Mouse (Mus musculus): ENCODE measurements around the gene Akap7.
"Not testable (repeated sequence)": the region's sequence is repeated elsewhere in the genome, so short reads cannot be mapped to it uniquely, and the experiment has no call there.

The Akap7 gene

DNA sequence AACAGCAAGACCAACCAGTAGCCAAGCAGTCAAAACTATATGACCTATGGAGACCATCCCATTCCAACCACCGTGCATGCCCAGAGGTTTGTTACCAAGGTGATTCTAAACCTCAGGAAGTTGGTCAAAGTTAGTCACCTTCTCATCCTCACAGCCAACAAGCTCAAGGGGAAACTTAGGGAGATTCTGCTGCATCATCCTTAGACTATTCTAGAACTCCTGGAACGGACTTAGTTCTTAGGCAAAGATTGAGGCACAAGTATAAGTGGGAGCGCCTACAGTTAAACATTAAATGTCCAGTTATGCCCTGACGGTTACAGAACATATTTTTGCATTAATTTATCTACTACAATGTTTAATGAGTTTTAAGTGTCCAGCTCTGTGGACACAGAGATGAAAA lies 54.7 kb downstream of the Akap7 start:
- no peak for DNase-seq

DNA sequence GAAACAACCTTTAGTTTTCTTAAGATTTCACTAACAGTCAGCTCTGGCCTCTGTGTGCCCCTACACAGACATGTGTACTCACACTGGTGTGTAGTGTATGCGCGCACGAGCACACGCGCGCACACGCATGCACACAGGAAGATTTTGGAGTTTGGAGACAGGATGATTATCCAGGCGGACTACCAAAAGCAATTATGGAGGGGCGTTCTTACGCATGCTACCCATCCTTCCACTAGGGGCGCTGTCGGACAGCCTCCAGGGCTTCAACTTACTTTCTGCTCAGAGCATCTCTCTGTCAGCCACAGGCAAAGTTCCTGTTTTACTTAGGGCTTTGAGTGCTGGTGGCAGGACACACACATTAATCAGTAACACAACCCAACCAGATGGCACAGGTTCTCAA lies 57.6 kb downstream of the Akap7 start:
- peak; percentile 79 to 84 for DNase-seq

DNA sequence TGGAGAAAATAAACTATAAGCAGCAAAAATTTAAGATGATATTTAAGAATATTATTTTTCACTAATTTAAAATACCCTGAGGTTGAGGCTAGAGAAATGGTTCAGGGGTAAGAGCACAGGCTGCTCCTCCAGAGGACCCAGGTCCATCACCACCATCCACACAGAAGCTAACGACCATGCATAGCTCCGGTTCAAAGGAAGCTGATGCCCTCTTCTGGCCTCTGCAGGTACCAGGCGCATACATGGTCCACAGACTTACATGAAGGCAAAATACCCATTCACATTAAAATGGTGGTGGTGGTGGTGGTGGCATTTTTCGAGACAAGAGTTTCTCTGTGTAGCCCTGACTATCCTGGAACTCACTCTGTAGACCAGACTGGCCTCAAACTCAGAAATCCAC lies 61.5 kb downstream of the Akap7 start:
- DNase-seq = no peak

DNA sequence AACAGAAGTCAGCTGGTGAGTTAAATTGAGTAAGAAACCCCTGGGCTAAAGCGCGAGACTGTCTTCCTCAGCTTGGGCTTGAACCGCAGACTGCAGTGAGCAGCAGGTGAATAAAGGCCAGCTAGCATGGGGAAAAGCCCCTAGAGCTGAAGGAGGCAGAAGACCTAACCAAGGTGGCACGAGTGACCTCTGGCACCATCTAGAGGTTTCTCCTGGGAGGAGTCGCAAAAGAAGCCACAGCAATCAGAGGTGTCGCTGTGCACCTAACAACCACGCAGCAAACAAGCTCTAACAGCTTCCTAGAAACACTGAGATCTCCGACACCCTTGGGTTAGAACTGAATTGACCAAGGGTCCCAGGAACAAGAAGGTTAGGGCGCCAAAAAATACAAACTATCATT lies 68.5 kb downstream of the Akap7 start:
- peak; percentile 54 to 60 for DNase-seq

DNA sequence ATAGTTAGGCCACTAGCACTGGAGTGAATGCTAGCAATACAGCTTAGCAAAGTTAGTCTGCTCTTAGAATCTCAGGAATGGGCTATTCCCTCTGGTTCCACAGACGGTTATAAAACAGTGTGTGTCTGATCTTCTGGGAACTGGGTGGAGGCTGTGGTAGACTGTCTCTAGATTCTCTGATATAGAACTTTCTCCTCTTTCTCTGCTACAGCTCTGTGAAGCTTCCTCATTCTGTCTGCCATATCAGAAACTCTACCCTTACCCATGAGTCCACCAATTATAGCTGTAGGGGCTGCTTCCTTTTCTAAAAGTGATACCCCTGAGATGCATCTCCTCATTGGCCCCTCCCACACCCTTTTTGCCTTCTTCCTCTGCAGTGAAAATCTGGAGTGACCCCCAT lies 73.6 kb downstream of the Akap7 start:
- no peak for DNase-seq

DNA sequence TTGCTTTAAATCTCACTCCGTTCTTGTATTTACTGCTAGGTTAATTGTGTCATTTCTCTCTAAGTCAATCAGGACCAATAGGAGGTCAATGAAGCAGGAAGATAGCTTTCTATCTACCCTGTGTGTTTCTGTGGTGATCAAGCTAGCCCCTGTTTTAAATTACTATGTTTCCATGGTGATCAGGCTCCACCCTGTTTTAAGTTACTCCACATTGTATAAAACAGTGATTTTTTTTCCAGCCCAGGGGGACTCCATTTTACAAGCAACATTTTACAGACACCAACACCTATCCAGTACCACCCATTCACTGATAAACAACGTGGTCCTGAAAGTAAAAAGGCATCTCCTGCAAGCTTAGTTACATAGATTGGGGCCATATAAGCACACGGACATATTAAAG lies 75.0 kb downstream of the Akap7 start:
- no peak for DNase-seq

DNA sequence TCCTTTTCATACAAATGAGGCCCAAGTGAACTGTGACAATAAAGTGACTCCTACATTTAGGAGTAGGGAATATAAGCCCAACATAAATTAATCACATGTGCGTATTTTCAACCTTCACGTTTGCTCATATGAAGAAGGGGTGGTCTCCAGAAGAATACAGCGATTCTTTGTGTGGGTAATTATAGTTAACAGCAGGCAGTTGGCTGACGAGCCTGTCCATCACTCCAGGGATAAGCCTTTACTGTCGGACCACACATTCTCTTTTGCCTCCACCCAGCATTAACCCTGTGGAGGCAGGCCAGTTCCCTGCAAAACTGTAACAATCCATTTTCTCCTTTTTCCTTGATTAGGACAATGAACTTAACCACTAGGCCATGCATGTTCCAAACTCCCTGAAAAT lies 76.3 kb downstream of the Akap7 start:
- no peak for DNase-seq

DNA sequence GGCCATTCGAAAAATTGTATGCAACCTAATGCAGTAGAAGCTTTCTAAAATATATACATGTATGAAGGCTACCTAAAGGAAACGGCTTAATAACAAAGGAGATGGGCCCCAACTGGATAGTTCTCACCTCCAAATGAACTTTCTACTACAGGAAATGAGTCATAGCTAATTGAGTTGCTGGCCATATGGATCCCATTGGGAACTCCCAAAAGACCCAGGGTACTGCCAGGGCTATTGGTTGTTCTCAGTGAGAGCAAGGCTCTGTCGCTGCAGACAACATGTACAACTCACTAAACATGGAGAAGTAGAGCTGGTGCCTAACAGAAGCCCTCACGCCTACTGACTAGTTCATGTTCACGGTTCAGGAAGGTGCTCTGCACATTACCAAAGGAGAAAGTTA lies 83.3 kb downstream of the Akap7 start:
- DNase-seq = no peak

DNA sequence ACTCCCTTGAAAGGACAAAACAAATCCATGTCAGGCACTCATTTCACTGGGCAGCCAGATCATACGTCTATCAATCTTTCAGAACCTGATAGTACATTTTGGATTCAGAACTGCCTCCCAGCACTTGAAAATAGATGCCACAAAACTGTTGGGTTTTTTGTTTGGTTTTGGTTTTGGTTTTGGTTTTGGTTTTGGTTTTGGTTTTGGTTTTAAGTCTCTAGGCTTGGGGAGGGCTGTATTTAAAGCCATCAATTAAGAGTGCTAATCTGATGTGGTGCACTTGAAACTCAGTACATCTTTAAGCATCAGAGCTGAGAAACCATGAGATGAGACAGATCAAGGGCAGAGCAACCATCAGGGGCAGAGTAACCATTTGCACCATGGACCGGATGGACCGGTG lies 86.9 kb downstream of the Akap7 start:
- no peak for DNase-seq

DNA sequence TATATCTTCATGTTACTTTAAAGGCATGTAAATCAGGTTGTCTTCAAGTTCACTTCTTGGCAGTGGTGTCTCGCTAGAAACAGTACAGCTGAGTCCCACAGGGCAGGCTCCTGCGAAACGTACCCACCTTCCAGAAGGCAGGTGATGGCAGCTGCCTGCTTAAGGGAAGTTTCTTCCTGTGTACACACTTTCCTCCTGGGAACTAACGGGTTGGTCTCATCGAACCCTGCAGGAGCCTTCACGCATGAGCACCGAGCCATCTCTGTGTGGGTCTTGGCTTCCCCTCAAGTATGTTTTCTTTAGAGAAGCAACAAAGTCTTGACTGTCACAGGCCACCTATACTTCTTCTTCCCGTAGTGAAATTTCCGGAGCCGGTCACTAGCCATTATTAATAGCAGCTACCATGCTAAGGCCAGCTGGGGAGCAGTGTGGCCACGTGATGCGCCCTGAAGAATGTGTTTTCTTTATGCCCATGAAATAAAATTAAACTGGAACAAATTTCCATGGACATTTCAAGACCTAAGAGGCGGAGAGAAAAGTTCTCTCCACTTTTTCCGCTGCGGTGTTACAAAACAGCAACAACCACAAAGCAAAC lies 87.7 kb downstream of the Akap7 start:
- DNase-seq = no peak

DNA sequence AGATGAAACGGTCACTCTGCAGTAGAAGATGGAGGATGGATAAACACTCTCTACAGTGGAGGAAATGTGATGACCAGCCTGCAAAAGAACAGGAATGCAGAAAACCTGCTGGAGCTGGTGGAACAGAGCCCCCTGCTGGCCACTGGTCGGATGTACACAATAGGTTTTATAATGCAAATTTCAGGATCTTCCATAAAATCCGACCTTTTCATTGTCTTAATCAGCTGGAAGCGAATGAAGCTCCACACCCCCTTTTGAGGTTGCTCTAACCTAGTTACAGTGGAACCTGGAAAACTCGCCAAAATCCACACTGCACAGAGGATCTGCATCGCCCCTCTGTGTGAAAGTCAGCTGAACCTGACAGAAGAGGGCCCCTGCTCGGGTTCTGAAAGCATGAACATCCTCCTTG lies 88.4 kb downstream of the Akap7 start:
- peak; percentile 83 for DNase-seq

DNA sequence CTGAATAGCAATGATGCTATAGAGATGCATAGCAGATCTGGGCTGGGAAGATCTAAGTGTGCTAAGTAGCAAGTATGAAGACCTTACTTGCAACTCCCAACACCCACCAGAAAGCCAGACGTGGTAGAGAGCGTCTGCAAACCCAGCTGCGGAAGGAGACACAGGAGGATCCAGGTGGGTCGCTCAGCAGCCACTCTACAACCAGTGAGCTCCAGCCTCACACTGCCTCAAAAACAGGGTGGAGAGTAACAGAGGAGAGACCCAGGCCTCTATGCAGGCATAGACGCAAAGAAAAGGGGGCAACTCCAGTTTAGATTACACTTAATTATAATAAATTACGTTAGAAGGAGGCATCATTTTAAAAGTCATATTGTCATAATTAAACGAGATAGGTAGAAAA lies 88.9 kb downstream of the Akap7 start:
- DNase-seq = no peak

DNA sequence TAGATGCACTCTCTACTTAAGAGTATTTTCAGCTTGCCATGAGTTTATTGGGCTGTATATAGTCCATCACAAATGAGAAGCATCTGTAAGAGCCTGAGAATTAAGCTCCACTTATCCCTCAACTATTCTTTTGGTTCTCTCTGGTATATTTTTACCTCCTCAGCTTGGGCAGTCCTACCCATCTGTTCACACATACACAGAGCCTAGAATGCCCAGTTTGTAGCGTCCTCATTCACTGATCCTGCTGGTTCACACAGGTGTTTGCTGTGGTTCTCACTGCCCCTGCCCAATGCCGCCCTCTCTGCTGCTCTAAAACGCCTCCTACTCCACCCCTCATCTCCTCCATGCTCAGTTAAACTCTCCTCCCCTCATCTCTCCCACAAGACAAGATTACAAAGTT lies 91.7 kb downstream of the Akap7 start:
- DNase-seq = no peak

DNA sequence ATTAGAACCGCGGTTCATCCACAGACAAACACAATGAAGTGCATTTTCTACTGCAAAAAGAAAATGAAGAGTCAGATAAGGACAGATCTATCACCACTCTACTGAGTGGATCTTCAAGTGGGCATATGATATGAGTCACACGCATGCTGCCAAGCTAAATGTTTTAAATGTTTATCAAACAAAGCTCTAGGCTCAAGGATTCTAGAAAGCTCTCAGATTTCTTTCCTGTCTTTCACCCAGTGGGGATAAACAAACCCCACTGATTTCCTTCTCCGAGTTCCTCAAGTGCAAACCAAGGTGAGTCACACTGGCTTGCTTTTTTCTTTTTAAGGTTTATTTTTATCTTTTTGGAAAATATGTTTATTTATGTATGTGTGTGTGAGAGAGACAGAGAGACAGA lies 94.0 kb downstream of the Akap7 start:
- DNase-seq = no peak

DNA sequence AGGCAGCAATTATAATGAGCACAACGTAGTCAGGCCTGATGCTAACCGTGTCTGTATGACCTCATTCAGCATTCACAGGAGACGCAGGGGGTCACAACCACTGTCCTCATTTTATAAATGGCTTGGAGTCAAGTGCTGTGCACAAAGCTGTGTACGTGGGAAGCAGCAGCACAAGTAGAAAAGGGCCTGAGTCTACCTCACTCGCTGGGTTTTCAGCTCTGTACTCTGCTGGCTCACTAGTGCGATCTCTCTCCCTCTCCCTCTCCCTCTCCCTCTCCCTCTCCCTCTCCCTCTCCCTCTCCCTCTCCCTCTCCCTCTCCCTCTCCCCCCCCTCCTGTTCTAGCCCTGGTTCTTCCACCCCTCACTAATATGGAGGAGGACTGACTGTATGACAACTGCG lies 99.1 kb downstream of the Akap7 start:
- DNase-seq = no peak

DNA sequence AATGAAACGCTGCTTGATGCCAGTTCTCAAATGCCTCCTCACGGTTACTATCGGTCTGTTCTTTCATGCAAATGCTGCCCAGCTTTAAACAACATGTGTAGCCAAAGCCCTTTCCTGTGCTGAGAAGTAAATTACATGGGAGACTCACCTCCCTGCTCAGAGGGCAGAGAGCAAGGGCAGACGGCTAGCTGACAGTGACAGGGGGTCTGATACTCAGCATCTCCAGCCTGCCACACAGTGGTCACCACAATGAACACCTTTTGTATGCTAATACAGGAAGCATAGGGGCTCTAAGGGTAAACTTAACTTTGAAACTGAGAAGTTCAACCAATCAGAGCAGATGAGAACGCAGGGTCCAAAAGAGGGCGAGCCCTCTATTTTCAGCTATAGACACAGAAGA lies 99.8 kb downstream of the Akap7 start:
- peak in 1 of 2 experiments; percentile 17 for DNase-seq

DNA sequence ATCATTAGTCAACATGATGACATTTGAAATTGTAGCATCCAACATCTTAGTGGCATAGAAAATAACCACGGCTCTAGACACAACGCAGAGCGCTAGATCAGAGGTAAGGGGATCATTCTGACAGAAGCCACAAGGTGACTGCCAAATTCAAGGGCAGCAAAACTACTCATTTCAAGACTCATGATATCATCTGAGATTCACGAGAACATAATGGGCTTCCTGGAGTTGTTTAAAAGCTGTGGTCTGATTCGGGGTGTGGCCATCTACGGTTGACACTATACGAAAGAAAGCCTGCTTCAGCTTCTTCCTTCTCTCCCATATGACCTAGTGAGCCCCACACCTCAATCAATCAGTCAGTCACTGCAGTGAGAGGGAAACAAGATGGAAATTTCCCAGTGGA lies 107.0 kb downstream of the Akap7 start:
- DNase-seq = no peak

DNA sequence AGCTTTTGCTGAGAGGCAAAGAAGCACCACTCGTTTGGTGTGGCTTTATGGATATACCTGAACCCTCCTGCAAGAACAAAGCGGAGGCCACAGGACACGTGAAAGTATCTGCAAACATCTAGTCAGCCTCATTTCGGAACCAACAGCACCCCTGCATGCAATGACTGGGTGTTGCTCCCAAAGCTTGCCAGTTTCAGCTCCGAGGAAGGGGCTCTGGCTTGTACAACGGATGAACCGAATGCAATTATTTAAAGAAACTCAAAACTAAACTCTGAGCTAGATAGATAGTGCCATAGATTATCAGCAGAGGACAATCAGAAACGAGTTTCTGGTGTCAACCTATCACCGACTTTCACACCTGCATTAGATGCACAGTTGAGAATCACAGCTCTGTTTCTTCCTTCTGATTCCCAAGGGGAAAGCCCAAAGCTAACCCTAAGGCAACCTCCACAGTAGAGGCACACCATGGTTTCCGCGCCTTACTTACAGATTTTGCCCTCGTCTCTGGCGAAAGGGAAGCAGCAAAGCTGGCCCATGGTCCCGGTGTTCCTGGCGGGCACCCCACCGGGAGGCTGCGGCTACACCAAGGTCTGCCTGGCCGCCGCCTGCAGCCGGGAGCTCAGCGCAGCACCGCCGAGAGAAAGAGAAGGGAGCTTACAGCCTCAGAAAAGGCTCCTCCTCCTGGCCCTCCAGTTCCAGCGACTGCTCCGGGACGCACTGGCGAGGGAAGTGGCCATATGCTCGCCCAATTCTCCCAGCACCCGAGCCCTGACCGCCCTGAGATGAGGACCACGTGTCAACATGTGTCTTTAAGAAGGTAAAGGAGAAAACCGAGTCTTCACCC lies 107.9 kb downstream of the Akap7 start:
- DNase-seq = peak; percentile 60 to 71

DNA sequence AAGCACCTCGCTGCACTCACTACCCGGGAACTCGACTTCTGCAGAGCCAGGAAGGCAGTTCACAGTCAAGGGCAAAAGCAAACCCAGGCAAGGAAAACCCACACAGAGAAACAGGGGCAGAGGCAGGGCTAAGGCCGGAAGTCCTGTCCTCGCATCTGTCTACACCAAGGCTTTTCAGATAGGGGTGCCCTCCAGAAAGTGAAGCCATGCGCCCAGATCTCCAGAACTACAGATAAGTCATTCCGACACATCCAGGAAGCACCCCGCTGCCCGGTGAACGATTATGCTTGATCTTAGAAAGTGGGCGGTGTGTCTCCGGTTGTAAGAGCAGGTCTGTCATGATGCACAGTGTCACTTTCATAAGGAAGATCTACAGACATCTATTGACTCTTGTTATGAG lies 109.1 kb downstream of the Akap7 start:
- DNase-seq = no peak

DNA sequence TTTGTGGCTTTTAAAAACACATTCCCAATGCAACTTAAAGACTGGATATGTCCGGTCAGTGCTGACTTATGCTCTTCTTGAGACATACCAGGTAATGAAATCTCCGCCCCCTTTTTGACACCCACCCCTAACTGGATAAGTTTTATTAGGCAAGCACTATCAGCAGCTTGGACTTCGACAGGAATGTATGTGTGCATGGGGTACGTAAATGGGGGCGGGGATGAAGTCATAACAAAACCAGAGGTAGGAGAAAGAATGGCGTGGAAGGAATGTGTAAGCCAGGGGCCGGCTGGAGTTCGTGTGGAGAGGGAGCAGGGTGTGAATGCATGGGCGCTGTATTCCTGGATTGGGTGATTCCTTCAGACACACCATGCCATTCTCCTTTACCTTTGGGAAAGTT lies 109.6 kb downstream of the Akap7 start:
- no peak for DNase-seq

DNA sequence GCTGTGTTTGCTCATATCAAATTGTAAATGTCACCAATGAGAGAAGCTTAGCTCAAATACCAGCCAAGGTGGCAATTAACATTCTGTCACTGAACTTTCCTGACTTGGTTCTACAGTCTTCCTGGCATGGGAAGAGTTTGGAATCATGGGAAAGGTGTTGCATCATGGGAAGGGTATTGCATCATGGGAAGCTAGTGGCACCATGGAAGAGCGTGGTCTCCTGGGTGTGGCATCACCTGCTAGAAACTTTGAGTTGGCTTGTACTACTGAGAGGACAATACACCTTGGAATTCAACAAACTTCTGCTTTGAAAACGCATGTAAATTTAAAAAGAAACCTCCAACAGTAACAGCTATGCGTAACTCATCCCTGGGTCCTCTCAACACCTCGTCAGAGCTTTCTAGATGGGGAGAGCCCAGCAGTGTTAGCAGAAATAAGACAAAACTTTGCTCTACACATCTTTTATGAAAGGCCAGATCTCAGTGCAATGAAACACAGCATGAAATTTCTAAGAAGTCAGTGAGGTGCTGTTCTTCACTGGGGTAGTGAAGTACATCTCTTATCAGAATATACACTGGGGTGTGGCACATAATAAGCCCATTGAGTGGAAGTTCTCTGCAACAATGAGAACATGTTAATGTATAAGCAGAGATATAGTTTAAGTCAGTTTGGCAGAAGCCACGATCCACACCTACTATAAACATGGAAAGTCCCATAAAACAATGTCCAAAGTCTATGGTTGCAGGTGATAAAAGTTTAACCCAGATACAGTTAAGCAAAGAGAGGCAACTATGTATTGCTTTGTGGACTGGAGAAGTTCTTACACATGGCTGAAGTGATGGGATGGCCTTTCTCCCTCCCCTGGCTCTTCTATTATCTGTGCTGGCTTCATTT lies 115.2 kb downstream of the Akap7 start:
- no peak for DNase-seq

DNA sequence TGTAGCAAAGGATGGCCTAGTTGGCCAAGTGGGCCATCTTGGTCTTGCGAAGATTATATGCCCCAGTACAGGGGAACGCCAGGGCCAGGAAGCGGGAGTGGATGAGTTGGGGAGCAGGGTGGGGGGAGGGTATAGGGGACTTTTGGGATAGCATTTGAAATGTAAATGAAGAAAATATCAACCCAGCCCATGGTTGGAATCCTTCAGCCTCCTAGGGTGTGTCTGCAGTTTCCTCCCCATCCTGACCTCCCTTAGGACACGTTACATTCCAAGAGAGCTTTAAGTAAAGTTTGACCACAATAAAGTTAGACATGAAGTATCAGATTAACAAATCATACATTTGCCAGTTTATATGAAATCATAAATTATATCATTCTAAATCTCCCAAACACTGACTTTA lies 116.5 kb downstream of the Akap7 start:
- no peak for DNase-seq

DNA sequence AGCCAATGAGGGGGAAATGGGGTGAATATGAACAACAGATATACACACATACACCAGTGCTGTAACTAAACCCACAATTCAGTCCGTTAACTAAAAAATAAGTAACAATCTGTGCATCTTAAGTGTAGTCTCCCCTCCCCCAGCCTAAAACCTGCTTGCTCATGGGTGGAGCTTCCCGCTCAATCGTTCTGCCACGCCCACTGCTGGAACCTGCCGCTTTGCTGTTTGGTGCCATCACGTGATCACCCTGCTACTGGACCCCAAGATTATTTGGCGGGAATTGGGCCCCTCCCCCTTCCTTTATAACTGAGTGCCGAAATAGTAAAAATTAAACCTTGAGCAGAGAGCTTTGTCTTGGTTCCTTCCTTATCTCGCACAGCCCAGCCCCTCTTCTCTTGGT lies 121.4 kb downstream of the Akap7 start:
- DNase-seq = not testable (repeated sequence)

DNA sequence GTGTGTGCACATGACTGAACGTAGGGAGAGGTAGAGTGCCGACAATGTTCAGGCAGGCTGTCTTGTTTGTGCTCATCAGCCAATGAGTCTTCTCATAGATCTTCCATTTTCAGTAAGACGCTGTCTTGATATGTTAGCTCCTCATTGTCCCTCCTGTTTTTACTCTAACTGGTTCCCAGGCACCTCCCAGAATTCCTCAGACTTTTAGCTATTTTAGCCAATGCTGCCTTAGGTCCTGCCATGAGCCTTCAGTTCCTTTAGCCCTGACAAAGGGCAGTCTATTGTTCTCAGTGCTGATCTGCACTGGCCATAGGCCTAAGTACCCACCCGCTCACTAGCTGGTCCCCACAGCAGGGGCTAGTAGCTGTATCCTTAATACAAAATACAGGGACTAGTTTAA lies 122.0 kb downstream of the Akap7 start:
- no peak for DNase-seq

Measured in kidney, postnatal 4 days (tissue).